ENCODE assay signal across 8 mouse cellular contexts in genomic region chr6:136913384-136914126, GRCm38 (mm10). TPM values are rescaled to one million over a fixed set of nuclear protein-coding genes. Genes with fewer than 3 reads are reported as not detected.
DNase-seq lines count a peak whose midpoint lies in the region; ATAC-seq and TF ChIP-seq lines count a peak whose summit lies in the region.

No protein-coding gene starts in this region.

- H3K4me1 ChIP-seq in heart, embryonic 10.5 days, result peaks cover 22% of the 10 kb centered on the region
- H3K4me1 ChIP-seq in kidney, embryonic 15.5 days, result peaks cover 15% of the 10 kb centered on the region
- H3K4me1 ChIP-seq in stomach, postnatal 0 days (replicated peaks; ENCODE audit: control insufficient read depth, insufficient read depth), result 0 out of 2 replicates have a peak, but pooled peaks cover 8% of the 10 kb centered on the region

- peak; percentile 69 for ATAC-seq in kidney, embryonic 15.5 days (replicated peaks; ENCODE audit: low FRiP score)
- peak; percentile 88 for ATAC-seq in stomach, postnatal 0 days (ENCODE audit: low FRiP score, low TSS enrichment)

- 21% methylated on average over 18 of the region's 18 CpGs for WGBS in heart, embryonic 10.5 days
- WGBS in kidney, embryonic 15.5 days, result 14% methylated on average over 18 of the region's 18 CpGs
- WGBS in stomach, postnatal 0 days, result 11% methylated on average over 18 of the region's 18 CpGs

- no peak for TF ChIP-seq CTCF in stomach, postnatal 0 days (IDR thresholded peaks at IDR 0.05; ENCODE audit: low read depth)

- H3K27ac ChIP-seq in heart, embryonic 10.5 days, result peak overlapping the region; percentile 67
- H3K27ac ChIP-seq in kidney, embryonic 15.5 days, result peak overlapping the region; percentile 64
- peak overlapping the region; percentile 78 for H3K27ac ChIP-seq in stomach, postnatal 0 days (replicated peaks)

- peak; percentile 48 for TF ChIP-seq EP300 in stomach, postnatal 0 days (optimal IDR thresholded peaks at IDR 0.05)

- peak overlapping the region; percentile 49 for H3K4me2 ChIP-seq in kidney, embryonic 15.5 days
- peak overlapping the region; percentile 40 for H3K4me2 ChIP-seq in stomach, postnatal 0 days (replicated peaks; ENCODE audit: low read depth)

- H3K9ac ChIP-seq in kidney, embryonic 15.5 days, result no peak overlapping the region
- H3K9ac ChIP-seq in stomach, postnatal 0 days (ENCODE audit: low read length), result no peak overlapping the region

- H3K27me3 ChIP-seq in heart, embryonic 10.5 days (ENCODE audit: insufficient read depth, poor library complexity, severe bottlenecking), result no peaks in the 10 kb centered on the region
- H3K27me3 ChIP-seq in kidney, embryonic 15.5 days, result no peaks in the 10 kb centered on the region
- no peaks in the 10 kb centered on the region for H3K27me3 ChIP-seq in stomach, postnatal 0 days (ENCODE audit: control insufficient read depth, insufficient read depth, low read length)

- H3K36me3 ChIP-seq in heart, embryonic 10.5 days, result no peaks in the 10 kb centered on the region
- H3K36me3 ChIP-seq in kidney, embryonic 15.5 days, result no peaks in the 10 kb centered on the region
- no peaks in the 10 kb centered on the region for H3K36me3 ChIP-seq in stomach, postnatal 0 days (ENCODE audit: control insufficient read depth, insufficient read depth, low read length)

- H3K4me3 ChIP-seq in heart, embryonic 10.5 days, result peak overlapping the region; percentile 42
- H3K4me3 ChIP-seq in kidney, embryonic 15.5 days (replicated peaks), result peak overlapping the region; percentile 14; the same call in 1 of the 2 replicates
- H3K4me3 ChIP-seq in stomach, postnatal 0 days (ENCODE audit: low read depth, low read length), result no peak overlapping the region

- no peaks in the 10 kb centered on the region for H3K9me3 ChIP-seq in heart, embryonic 10.5 days
- no peaks in the 10 kb centered on the region for H3K9me3 ChIP-seq in kidney, embryonic 15.5 days (replicated peaks)
- no peaks in the 10 kb centered on the region for H3K9me3 ChIP-seq in stomach, postnatal 0 days (ENCODE audit: control insufficient read depth, low read length)

- DNase-seq in kidney, adult 18-20 months, result peak; percentile 58
- DNase-seq in kidney, adult 11 months, result no peak
- no peak for DNase-seq in heart, embryonic 10.5 days (ENCODE audit: low spot score)
- DNase-seq in lung, postnatal 25 days (ENCODE audit: low spot score), result peak; percentile 47
- DNase-seq in stomach, postnatal 0 days (ENCODE audit: low spot score), result peak; percentile 84
- no peak for DNase-seq in spleen, postnatal 14 days (ENCODE audit: low spot score in 2 of 2)
- DNase-seq in left cerebral cortex, adult 18-20 months (ENCODE audit: low spot score in 2 of 2), result no peak

RNA-seq across cellular contexts. Expression of gene Erp27, which starts 8.4 kb away (rescaled TPM):
- 0.55 and 0.73 TPM in 2 replicates for polyA plus RNA-seq in heart, embryonic 10.5 days (2016; fragmentation: Nextera tagmentation; extraction: Ambion mirVana)
- 0.23 and 0.38 TPM in 2 replicates for polyA plus RNA-seq in kidney, embryonic 15.5 days (2015; fragmentation: Nextera tagmentation; extraction: Ambion mirVana)
- polyA plus RNA-seq in stomach, postnatal 0 days (2015; fragmentation: Nextera tagmentation; extraction: Ambion mirVana), result 0.65 and 1.0 TPM in 2 replicates
- total RNA-seq in left cerebral cortex, adult 18-20 months (2021), result not detected

RNA-seq across cellular contexts. Expression of gene Pde6h, which starts 10.1 kb away (rescaled TPM):
- polyA plus RNA-seq in heart, embryonic 10.5 days (2016; fragmentation: Nextera tagmentation; extraction: Ambion mirVana), result not detected in 2 replicates
- 0.26 and 0.40 TPM in 2 replicates for polyA plus RNA-seq in kidney, embryonic 15.5 days (2015; fragmentation: Nextera tagmentation; extraction: Ambion mirVana)
- 0.06 and 0.40 TPM in 2 replicates for polyA plus RNA-seq in stomach, postnatal 0 days (2015; fragmentation: Nextera tagmentation; extraction: Ambion mirVana)
- total RNA-seq in left cerebral cortex, adult 18-20 months (2021), result 1 to 10 TPM in 1 of 2 experiments, under 1 TPM in 1; 0.82 to 1.1 TPM

RNA-seq across cellular contexts. Expression of gene Arhgdib, which starts 28.1 kb away (rescaled TPM):
- 105 and 111 TPM in 2 replicates for polyA plus RNA-seq in heart, embryonic 10.5 days (2016; fragmentation: Nextera tagmentation; extraction: Ambion mirVana)
- polyA plus RNA-seq in kidney, embryonic 15.5 days (2015; fragmentation: Nextera tagmentation; extraction: Ambion mirVana), result 62.1 and 63.8 TPM in 2 replicates
- 27.3 and 34.9 TPM in 2 replicates for polyA plus RNA-seq in stomach, postnatal 0 days (2015; fragmentation: Nextera tagmentation; extraction: Ambion mirVana)
- 10 to 100 TPM; 10.9 to 13.3 TPM for total RNA-seq in left cerebral cortex, adult 18-20 months (2021)

RNA-seq across cellular contexts. Expression of gene Mgp, which starts 37.9 kb away (rescaled TPM):
- polyA plus RNA-seq in heart, embryonic 10.5 days (2016; fragmentation: Nextera tagmentation; extraction: Ambion mirVana), result 10.7 and 12.2 TPM in 2 replicates
- polyA plus RNA-seq in kidney, embryonic 15.5 days (2015; fragmentation: Nextera tagmentation; extraction: Ambion mirVana), result 210 and 216 TPM in 2 replicates
- 392 and 473 TPM in 2 replicates for polyA plus RNA-seq in stomach, postnatal 0 days (2015; fragmentation: Nextera tagmentation; extraction: Ambion mirVana)
- total RNA-seq in left cerebral cortex, adult 18-20 months (2021), result 10 to 100 TPM; 43.3 to 51.2 TPM

RNA-seq across cellular contexts. Expression of gene Art4, which starts 56.0 kb away (rescaled TPM):
- polyA plus RNA-seq in heart, embryonic 10.5 days (2016; fragmentation: Nextera tagmentation; extraction: Ambion mirVana), result 12.8 and 15.8 TPM in 2 replicates
- polyA plus RNA-seq in kidney, embryonic 15.5 days (2015; fragmentation: Nextera tagmentation; extraction: Ambion mirVana), result 5.2 and 5.9 TPM in 2 replicates
- polyA plus RNA-seq in stomach, postnatal 0 days (2015; fragmentation: Nextera tagmentation; extraction: Ambion mirVana), result 3.2 and 3.3 TPM in 2 replicates
- not detected for total RNA-seq in left cerebral cortex, adult 18-20 months (2021)

Comparison
In these comparisons a context has a peak if more than half of its experiments do, and no peak if none do; other contexts are left out.
1. DNase-seq: peak in kidney, adult 18-20 months (single experiment), lung, postnatal 25 days (single experiment) and stomach, postnatal 0 days (single experiment); none in kidney, adult 11 months (single experiment), heart, embryonic 10.5 days (single experiment), spleen, postnatal 14 days (0 of 2) and left cerebral cortex, adult 18-20 months (0 of 2).
2. Peak in every context shown above with its lines, with median percentiles within 50 percentile points of each other: H3K27ac ChIP-seq.